Mouse (Mus musculus) cerebellum, adult 2 months (tissue): Measurements from ENCODE around the gene Sgk2.

Source experiments
- CTCF ChIP-seq: fragments of 200-500 bp; IDR thresholded peaks from 2 replicates; pipeline ENCODE4 v1.5.1; 2011; ENCODE audit warnings: low read depth, mild to moderate bottlenecking, control low read depth, low read length, moderate library complexity, borderline replicate concordance; ENCODE audit not compliant: insufficient read depth
- POLR2A ChIP-seq: fragments of 200-500 bp; IDR thresholded peaks from 2 replicates; pipeline ENCODE4 v1.6.1; 2011; ENCODE audit warnings: low read length, control low read depth, borderline replicate concordance; ENCODE audit not compliant: insufficient read depth

- TF ChIP-seq POLR2A (no peak), CTCF (no peak)
These were observed 1.2 kb upstream of the Sgk2 start for GRCm38 (mm10) chr2:162985923-162986322.
